Mouse (Mus musculus) G1E-ER4 (cell line): ENCODE data around the gene Mipol1. TPM values are rescaled to one million over a fixed set of nuclear protein-coding genes. Genes with fewer than 3 reads are reported as not detected.

Experiments used
- GATA1 ChIP-seq: IDR thresholded peaks from one replicate; pipeline ENCODE4 v1.8.0; 2012; ENCODE audit warnings: low read length, inconsistent platforms
- polyA plus RNA-seq: library from polyadenylated mRNA; stranded (reverse); fragments of >175 nt; gene quantifications from 2 replicates; pipeline ENCODE4 v1.2.3, GENCODE M21; 2012

Mipol1 gene
- polyA plus RNA-seq, 1 experiment, result 5.6 TPM

- TF ChIP-seq GATA1, result no peak
These were observed 141.7 kb downstream of the Mipol1 start for GRCm38 (mm10) chr12:57371790-57372547.

- TF ChIP-seq GATA1, result no peak
These were observed 152.6 kb downstream of the Mipol1 start for GRCm38 (mm10) chr12:57382797-57383196.

GRCm38 (mm10) chr12:57387588-57388292 lies 157.5 kb downstream of the Mipol1 start:
- no peak for TF ChIP-seq GATA1

- no peak for TF ChIP-seq GATA1
These were observed 169.3 kb downstream of the Mipol1 start for GRCm38 (mm10) chr12:57399547-57399946.

- TF ChIP-seq GATA1, result no peak
These were observed 170.0 kb downstream of the Mipol1 start for GRCm38 (mm10) chr12:57400186-57400585.

- TF ChIP-seq GATA1, result no peak
These were observed 170.9 kb downstream of the Mipol1 start for GRCm38 (mm10) chr12:57401126-57401525.

- TF ChIP-seq GATA1, result no peak
These were observed 172.1 kb downstream of the Mipol1 start for GRCm38 (mm10) chr12:57402360-57402759.

GRCm38 (mm10) chr12:57409976-57410375 lies 179.7 kb downstream of the Mipol1 start:
- no peak for TF ChIP-seq GATA1

- no peak for TF ChIP-seq GATA1
These were observed 183.6 kb downstream of the Mipol1 start for GRCm38 (mm10) chr12:57413833-57414232.

- no peak for TF ChIP-seq GATA1
These were observed 194.7 kb downstream of the Mipol1 start for GRCm38 (mm10) chr12:57424902-57425301.

- no peak for TF ChIP-seq GATA1
These were observed 198.0 kb downstream of the Mipol1 start for GRCm38 (mm10) chr12:57428243-57428642.

- TF ChIP-seq GATA1, result no peak
These were observed 198.5 kb downstream of the Mipol1 start for GRCm38 (mm10) chr12:57428767-57429166.

- no peak for TF ChIP-seq GATA1
These were observed 214.2 kb downstream of the Mipol1 start for GRCm38 (mm10) chr12:57444281-57444903.

- TF ChIP-seq GATA1, result no peak
These were observed 217.1 kb downstream of the Mipol1 start for GRCm38 (mm10) chr12:57447331-57447730.

- TF ChIP-seq GATA1, result no peak
These were observed 219.1 kb downstream of the Mipol1 start for GRCm38 (mm10) chr12:57449299-57449698.

- TF ChIP-seq GATA1, result no peak
These were observed 219.9 kb downstream of the Mipol1 start for GRCm38 (mm10) chr12:57450017-57450583.
